Comparison of ENCODE assay signal across 8 mouse cellular contexts in genomic region chr13:114460306-114460892, GRCm38 (mm10). TPM values are rescaled to one million over a fixed set of nuclear protein-coding genes. Genes with fewer than 3 reads are reported as not detected.
A peak's percentile ranks its signal among the peaks of the same experiment; 100 is the strongest.
DNase-seq lines count a peak whose midpoint lies in the region; ATAC-seq lines count a peak whose summit lies in the region.

No protein-coding gene starts in this region.

- DNase-seq in thymus, postnatal 0 days (ENCODE audit: low spot score), result peak; percentile 11
- DNase-seq in thymus, postnatal 25 days, result no peak
- peak; percentile 25 to 36 for DNase-seq in cerebellum, postnatal 25 days
- DNase-seq in heart, adult 8-10 months (ENCODE audit: low spot score), result peak; percentile 54
- DNase-seq in lung, postnatal 14 days, result peak; percentile 31
- DNase-seq in retina, postnatal 7 days (ENCODE audit: low read depth, low spot score), result peak; percentile 53
- no peak for DNase-seq in left cerebral cortex, adult 18-20 months (ENCODE audit: low spot score in 2 of 2)

- peaks cover 16% of the 10 kb centered on the region for H3K4me1 ChIP-seq in kidney, embryonic 14.5 days (ENCODE audit: control insufficient read depth, insufficient read depth, low read length)

- H3K27ac ChIP-seq in kidney, embryonic 14.5 days (ENCODE audit: low read depth, low read length), result no peak overlapping the region

- peak overlapping the region; percentile 56 for H3K4me3 ChIP-seq in kidney, embryonic 14.5 days (ENCODE audit: low read length)

- H3K9ac ChIP-seq in kidney, embryonic 14.5 days (ENCODE audit: low read depth, low read length), result 0 out of 2 replicates have a peak overlapping the region, but pooled peaks have one; percentile 7

- WGBS in kidney, embryonic 14.5 days, result under 1% methylated on average over 29 of the region's 29 CpGs

- peak; percentile 54 for ATAC-seq in kidney, embryonic 14.5 days (ENCODE audit: low FRiP score, low TSS enrichment)

- H3K36me3 ChIP-seq in kidney, embryonic 14.5 days (ENCODE audit: control insufficient read depth, insufficient read depth, low read length), result no peaks in the 10 kb centered on the region

- peaks cover 40% of the 10 kb centered on the region for H3K27me3 ChIP-seq in kidney, embryonic 14.5 days (ENCODE audit: control insufficient read depth, insufficient read depth, low read length)

- no peaks in the 10 kb centered on the region for H3K9me3 ChIP-seq in kidney, embryonic 14.5 days (ENCODE audit: control insufficient read depth, low read length)

- H3K4me2 ChIP-seq in kidney, embryonic 14.5 days (replicated peaks; ENCODE audit: low read depth, low read length), result peak overlapping the region; percentile 96

RNA-seq across cellular contexts. Expression of gene Fst, which starts 1.6 kb away (rescaled TPM):
- polyA plus RNA-seq in thymus, postnatal 0 days (2015; fragmentation: Nextera tagmentation; extraction: Ambion mirVana), result 4.9 and 6.6 TPM in 2 replicates
- total RNA-seq in heart, adult 8-10 months (2022), result 1 to 10 TPM in 1 of 4 experiments, under 1 TPM in 3; 0.33 to 1.2 (median 0.74) TPM
- polyA plus RNA-seq in kidney, embryonic 14.5 days (2014; fragmentation: Nextera tagmentation; extraction: Ambion mirVana), result 1.6 and 2.2 TPM in 2 replicates
- 1 to 10 TPM; 5.4 to 9.0 TPM for total RNA-seq in left cerebral cortex, adult 18-20 months (2021)

Comparison
In these comparisons a context has a peak if more than half of its experiments do, and no peak if none do; other contexts are left out.
1. DNase-seq: peak in thymus, postnatal 0 days (single experiment), cerebellum, postnatal 25 days (2 of 2), heart, adult 8-10 months (single experiment), lung, postnatal 14 days (single experiment) and retina, postnatal 7 days (single experiment); none in thymus, postnatal 25 days (single experiment) and left cerebral cortex, adult 18-20 months (0 of 2).